Mouse (Mus musculus) embryo, embryonic 11 days (tissue): ENCODE data around the gene Hils1.
A peak's percentile ranks its signal among the peaks of the same experiment; 100 is the strongest.

Source experiments
- DNase-seq: peaks from one replicate; pipeline ENCODE4 v3.0.0-alpha.2; 2015

The Hils1 gene

GRCm38 (mm10) chr11:94967419-94967818 is at the start of gene Hils1:
TSS of gene Hils1 (plus strand) at chr11:94967593.
- no peak for DNase-seq

GRCm38 (mm10) chr11:94917717-94918116 is 49.7 kb upstream of the Hils1 start:
- DNase-seq = no peak

- no peak for DNase-seq
Measured at GRCm38 (mm10) chr11:94920996-94921401, 46.4 kb upstream of the Hils1 start.

- no peak for DNase-seq
Measured at GRCm38 (mm10) chr11:94924977-94925376, 42.4 kb upstream of the Hils1 start.

GRCm38 (mm10) chr11:94926431-94926830 is 41.0 kb upstream of the Hils1 start:
- DNase-seq = no peak

- DNase-seq = no peak
Measured at GRCm38 (mm10) chr11:94927771-94928291, 39.6 kb upstream of the Hils1 start.

GRCm38 (mm10) chr11:94928820-94929219 is 38.6 kb upstream of the Hils1 start:
- peak; percentile 94 for DNase-seq

- DNase-seq = no peak
Measured at GRCm38 (mm10) chr11:94929599-94929998, 37.8 kb upstream of the Hils1 start.

- DNase-seq = no peak
Measured at GRCm38 (mm10) chr11:94930151-94930550, 37.2 kb upstream of the Hils1 start.

GRCm38 (mm10) chr11:94933584-94933983 is 33.8 kb upstream of the Hils1 start:
- peak; percentile 63 for DNase-seq

- no peak for DNase-seq
Measured at GRCm38 (mm10) chr11:94934526-94934925, 32.9 kb upstream of the Hils1 start.

- no peak for DNase-seq
Measured at GRCm38 (mm10) chr11:94936045-94936444, 31.3 kb upstream of the Hils1 start, which contains the start of gene Col1a1. TSS of gene Col1a1 (plus strand) at chr11:94936224.

- DNase-seq = peak; percentile 96
Measured at GRCm38 (mm10) chr11:94936851-94937295, 30.5 kb upstream of the Hils1 start.

- no peak for DNase-seq
Measured at GRCm38 (mm10) chr11:94937335-94937781, 30.0 kb upstream of the Hils1 start.

- no peak for DNase-seq
Measured at GRCm38 (mm10) chr11:94937787-94938186, 29.6 kb upstream of the Hils1 start.

GRCm38 (mm10) chr11:94938296-94938695 is 29.1 kb upstream of the Hils1 start:
- no peak for DNase-seq

- DNase-seq = peak; percentile 80
Measured at GRCm38 (mm10) chr11:94939280-94939679, 28.1 kb upstream of the Hils1 start.

GRCm38 (mm10) chr11:94941121-94941520 is 26.3 kb upstream of the Hils1 start:
- DNase-seq = no peak

GRCm38 (mm10) chr11:94941776-94942175 is 25.6 kb upstream of the Hils1 start:
- no peak for DNase-seq

- DNase-seq = no peak
Measured at GRCm38 (mm10) chr11:94942282-94943023, 24.9 kb upstream of the Hils1 start.

- no peak for DNase-seq
Measured at GRCm38 (mm10) chr11:94943054-94943453, 24.3 kb upstream of the Hils1 start.

GRCm38 (mm10) chr11:94944295-94944694 is 23.1 kb upstream of the Hils1 start:
- DNase-seq = peak; percentile 12

GRCm38 (mm10) chr11:94945236-94945635 is 22.2 kb upstream of the Hils1 start:
- DNase-seq = no peak

GRCm38 (mm10) chr11:94952169-94952568 is 15.2 kb upstream of the Hils1 start:
- DNase-seq = peak; percentile 39
